Mouse (Mus musculus) gastrocnemius, postnatal 14 days (tissue): ENCODE data around the gene 9130023H24Rik. TPM values are rescaled to one million over a fixed set of nuclear protein-coding genes. Genes with fewer than 3 reads are reported as not detected.
A peak's percentile ranks its signal among the peaks of the same experiment; 100 is the strongest.

ENCODE experiments used
- DNase-seq: peaks from one replicate; pipeline ENCODE4 v3.0.0; 2021; ENCODE audit warnings: mixed read lengths
- intact Hi-C: fragments of 180-260 bp; cut with DNase I; formaldehyde crosslinking; loops from one replicate; pipeline ENCODE4 v1.15.1; 2025; ENCODE audit warnings: low total_unique reads
- long read RNA-seq, 2 experiments: library from polyadenylated mRNA; stranded (forward); transcript quantifications; one replicate each; pipeline ENCODE4 v2.0.0; 2021
- total RNA-seq, 2 experiments: library from RNA; stranded (reverse); gene quantifications; 2 replicates each; pipeline ENCODE4 v1.2.3; 2021

9130023H24Rik gene
- 1 to 10 TPM; 2.6 to 3.5 TPM for total RNA-seq
- long read RNA-seq, experiment 1, partial matches to known transcripts = 0 of 3 reads
- long read RNA-seq, experiment 1, other reads (novel, unspliced or antisense) = 0 of 3 reads
- long read RNA-seq, experiment 2, partial matches to known transcripts = 0 of 1 reads
- long read RNA-seq, experiment 2, other reads (novel, unspliced or antisense) = 0 of 1 reads

DNA sequence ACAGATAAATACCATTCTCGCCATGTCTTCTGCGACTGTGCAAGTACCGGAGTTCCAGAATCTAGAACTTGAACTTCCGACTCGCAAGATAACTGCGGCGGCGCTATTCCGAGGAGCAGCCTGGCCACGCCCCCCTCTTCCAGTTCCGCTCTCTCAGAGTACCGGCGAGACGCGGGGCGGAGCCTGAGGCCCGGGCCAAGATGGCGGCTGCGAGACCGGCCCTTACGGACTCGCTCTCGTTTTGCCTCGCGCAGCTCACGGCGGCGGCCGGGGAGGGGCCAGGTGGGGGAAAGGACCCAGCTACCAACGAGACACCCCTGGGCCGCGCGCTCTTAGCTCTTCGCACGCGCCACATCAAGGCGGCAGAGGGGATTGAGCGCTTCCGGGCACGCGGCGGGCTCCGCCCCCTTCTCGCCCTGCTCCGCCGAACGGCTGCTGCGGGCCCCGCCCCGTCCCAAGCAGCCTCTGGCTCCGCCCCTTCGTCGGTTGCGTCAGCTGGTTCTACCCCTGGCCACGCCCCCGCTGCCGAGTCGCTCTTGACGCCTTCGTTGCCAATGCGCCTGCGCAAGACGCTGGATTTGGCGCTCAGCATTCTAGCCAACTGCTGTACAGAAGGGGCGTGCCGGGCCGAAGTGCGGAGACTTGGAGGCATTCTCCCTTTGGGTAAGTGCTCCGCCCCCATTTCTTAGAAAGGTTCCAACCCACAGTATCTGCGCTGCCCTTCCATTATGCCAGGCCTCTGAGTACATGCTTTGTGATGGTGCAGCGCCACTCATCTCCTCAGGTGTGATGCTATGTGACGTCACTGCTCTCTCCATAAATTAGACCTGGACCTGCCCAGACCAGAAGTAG is at the start of gene 9130023H24Rik:
Gene 9130023H24Rik, minus strand, starts transcription at position 105 of the 852 bp plus-strand sequence.
- intact Hi-C loops = loop anchor here (5.0 kb wide), 1 partner anchor 59 kb away; the partner anchor contains the start of gene BC017158
- peak; percentile 100 for DNase-seq

DNA sequence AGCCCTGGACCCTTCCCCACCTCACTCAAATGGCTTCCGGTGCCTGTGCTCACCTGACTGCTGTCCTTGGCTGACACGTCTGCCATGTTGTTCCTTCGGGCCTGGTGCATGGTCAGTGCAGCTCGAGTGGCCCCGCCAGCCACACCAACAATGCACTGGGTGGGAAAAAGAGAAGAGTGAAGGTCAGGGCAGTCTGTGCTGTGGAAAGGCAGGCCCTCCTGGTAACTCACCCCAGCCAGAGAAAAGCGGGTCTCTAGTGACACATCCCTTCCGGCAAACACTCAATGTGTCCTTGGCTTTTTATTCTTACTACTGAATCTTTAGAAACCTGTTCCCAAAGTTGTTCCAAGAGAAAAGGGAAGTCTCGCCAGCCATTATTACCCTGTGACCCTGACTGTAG is 47.2 kb upstream of the 9130023H24Rik start:
- intact Hi-C loops = no loop called here
- DNase-seq = no peak

GRCm38 (mm10) chr7:128284047-128284446 is 46.2 kb upstream of the 9130023H24Rik start:
- no peak for DNase-seq
- intact Hi-C loops = no loop called here

DNA sequence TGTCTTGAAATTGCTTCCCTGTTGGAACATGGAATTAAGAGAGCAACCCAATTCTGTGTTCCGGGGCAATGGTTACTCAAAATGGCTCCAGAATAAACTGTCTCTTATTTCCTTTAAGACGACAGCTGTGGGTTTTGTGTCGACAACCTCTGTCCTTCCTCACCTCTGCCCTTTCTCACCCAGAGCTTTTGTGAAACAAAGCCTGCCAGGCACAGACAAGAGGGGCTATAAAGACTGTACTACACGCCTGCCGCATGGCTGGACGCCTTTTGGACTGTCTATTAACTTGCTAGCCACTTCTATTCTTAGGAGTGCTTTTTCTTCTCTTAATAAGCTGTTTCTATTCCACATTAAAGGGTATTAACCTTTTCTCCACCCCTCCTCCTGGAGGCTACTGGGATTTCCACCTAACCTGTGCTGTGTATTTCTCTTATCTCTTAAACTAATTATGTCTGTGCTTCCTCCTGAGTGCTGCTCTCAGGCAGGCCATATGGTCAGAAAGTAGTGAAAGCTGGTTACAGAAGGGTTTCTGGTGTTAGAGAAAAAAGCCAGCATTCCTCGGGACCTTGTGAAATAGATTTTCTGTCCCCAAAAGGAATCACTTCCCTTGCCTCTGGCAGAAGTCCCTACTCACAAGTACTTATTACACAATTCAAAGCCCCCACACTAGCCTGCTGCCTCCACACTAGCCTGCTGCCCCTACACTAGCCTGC is 44.9 kb upstream of the 9130023H24Rik start:
- intact Hi-C loops = no loop called here
- DNase-seq = no peak

DNA sequence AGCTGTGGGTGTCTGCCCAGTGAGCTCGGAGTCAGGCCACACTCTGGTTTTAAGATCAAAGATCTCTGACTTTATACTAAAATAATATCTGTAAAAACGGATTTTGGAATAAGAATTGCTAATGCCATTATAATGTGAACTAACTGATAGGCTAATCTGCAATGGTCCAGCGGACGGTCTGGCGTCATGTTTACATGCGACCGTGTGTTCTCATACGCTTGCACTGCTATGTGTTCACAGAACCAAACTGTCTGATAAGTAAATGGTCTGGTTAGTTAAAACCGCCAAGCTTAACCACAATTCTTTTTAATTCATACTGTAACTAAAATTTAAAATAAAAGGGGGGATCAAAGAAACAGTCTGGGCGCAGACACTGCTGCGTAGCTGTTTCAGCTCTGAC is 43.9 kb upstream of the 9130023H24Rik start:
- DNase-seq = no peak
- intact Hi-C loops = no loop called here

- DNase-seq = no peak
- intact Hi-C loops = no loop called here
These were observed 41.9 kb upstream of the 9130023H24Rik start for GRCm38 (mm10) chr7:128279750-128280149.

- intact Hi-C loops = no loop called here
- DNase-seq = no peak
These were observed 38.2 kb upstream of the 9130023H24Rik start for GRCm38 (mm10) chr7:128276051-128276450.

- DNase-seq = no peak
- intact Hi-C loops = no loop called here
These were observed 33.7 kb upstream of the 9130023H24Rik start for GRCm38 (mm10) chr7:128271496-128271895.

GRCm38 (mm10) chr7:128270431-128270850 is 32.6 kb upstream of the 9130023H24Rik start:
- DNase-seq = no peak
- intact Hi-C loops = no loop called here

DNA sequence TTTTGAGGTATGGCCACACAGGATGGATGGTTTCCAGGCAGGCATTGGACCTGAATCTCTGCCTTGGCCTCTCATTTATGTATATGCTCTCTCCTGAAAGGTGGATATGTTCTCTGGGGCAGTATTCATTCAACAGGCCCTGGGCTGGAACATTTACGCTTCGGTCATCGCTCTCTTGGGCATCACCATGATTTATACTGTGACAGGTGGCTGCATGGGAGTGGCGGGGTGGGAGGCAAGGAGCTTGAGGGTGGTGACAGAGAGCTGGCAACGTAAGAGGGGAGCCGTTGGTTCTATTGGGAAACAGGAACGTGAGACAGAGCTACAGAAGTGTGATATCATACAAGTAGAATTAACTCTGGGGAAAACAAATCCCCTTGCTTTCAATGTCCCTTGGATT is 30.0 kb upstream of the 9130023H24Rik start:
- intact Hi-C loops = no loop called here
- no peak for DNase-seq

DNA sequence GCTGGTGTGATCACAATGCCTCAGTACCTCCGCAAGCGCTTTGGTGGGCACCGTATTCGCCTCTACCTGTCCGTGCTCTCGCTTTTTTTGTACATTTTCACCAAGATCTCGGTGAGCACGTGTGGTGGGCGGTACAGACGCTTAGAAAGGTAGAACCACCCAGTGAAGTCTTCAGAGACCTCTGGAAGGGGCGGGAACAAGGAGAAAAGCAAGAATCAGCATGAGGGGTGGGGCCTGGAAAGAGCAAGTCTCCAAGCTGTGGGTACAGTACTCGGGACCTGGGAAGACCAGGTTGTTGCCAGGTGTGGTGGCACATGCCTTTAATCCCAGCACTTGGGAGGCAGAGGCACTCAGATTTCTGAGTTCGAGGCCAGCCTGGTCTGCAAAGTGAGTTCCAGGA is 29.6 kb upstream of the 9130023H24Rik start:
- intact Hi-C loops = no loop called here
- DNase-seq = no peak

GRCm38 (mm10) chr7:128266056-128266455 is 28.2 kb upstream of the 9130023H24Rik start:
- no peak for DNase-seq
- intact Hi-C loops = no loop called here

DNA sequence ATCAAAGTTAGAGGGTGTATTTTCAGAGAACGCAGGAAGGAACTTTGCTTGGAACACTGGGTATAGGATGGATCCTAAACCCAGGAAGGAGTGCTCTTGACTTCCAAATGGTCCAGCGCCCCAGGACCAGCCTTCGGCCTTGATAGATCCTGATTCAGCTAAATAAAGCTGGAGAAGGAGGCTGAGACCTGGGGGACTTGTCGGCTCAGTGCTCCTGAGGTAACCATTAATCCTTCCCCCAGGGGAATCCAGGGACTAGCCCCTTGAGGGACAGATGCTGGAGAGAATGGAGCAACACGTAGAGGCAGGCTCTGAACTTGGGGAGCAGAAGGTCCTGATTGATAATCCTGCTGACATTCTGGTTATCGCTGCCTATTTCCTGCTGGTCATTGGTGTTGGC is 27.6 kb upstream of the 9130023H24Rik start, which contains the start of gene Slc5a2:
Gene Slc5a2, plus strand, starts transcription at position 247 of the 400 bp plus-strand sequence.
- intact Hi-C loops = no loop called here
- DNase-seq = no peak

GRCm38 (mm10) chr7:128256783-128257334 is 19.0 kb upstream of the 9130023H24Rik start:
- intact Hi-C loops = no loop called here

GRCm38 (mm10) chr7:128255757-128256156 is 17.9 kb upstream of the 9130023H24Rik start:
- intact Hi-C loops = no loop called here
- DNase-seq = no peak

More at GRCm38 (mm10) chr7:128256783-128257334, 19.0 kb upstream of the 9130023H24Rik start:
- no peak for DNase-seq

GRCm38 (mm10) chr7:128254978-128255377 is 17.1 kb upstream of the 9130023H24Rik start:
- intact Hi-C loops = no loop called here

DNA sequence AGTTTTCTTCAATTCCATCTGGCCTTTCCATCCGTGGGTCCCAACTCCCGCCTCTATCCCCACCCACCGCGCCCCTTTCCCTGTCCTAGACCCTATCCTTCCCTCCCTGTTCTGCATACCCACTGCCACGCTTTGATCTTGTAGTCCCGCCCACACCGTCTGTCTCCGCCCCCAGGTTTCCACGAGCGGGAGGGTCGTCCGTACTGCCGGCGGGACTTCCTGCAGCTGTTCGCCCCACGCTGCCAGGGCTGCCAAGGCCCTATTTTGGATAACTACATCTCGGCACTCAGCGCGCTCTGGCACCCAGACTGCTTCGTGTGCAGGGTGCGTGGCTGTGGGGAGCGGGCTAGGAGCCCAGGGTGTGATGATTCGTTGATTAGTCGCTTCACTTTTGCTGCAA is 14.8 kb upstream of the 9130023H24Rik start:
- peak; percentile 47 for DNase-seq
- intact Hi-C loops = no loop called here

More at GRCm38 (mm10) chr7:128254978-128255377, 17.1 kb upstream of the 9130023H24Rik start:
- no peak for DNase-seq

GRCm38 (mm10) chr7:128251946-128252345 is 14.1 kb upstream of the 9130023H24Rik start:
- intact Hi-C loops = no loop called here

DNA sequence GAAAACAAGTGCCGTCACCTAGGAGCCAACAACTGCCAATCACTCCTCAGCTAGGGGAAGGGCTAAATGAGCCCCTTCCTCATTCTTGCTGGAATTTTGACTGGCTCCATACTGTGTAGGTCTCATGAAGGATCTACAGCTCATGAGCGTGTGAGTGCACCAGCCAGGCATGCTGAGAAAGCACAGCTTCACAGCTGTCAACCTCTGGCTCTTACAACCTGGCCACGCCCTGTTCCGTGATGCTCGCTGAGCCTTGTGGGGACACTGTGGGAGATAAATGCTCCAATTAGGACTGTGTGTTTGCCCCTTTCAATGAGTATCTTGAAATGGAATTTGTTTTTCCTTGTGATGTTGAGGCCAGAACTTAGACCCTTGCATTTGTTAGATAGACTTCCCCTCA is 12.2 kb upstream of the 9130023H24Rik start:
- intact Hi-C loops = no loop called here
- no peak for DNase-seq

More at GRCm38 (mm10) chr7:128251946-128252345, 14.1 kb upstream of the 9130023H24Rik start:
- DNase-seq = no peak
